Mouse (Mus musculus): ENCODE results near the gene Slc6a20a. TPM values are rescaled to one million over a fixed set of nuclear protein-coding genes. Genes with fewer than 3 reads are reported as not detected.
A peak's percentile ranks its signal among the peaks of the same experiment; 100 is the strongest.

Gene Slc6a20a
- total RNA-seq (2012; rRNA removed) (not detected in 2 replicates), polyA plus RNA-seq (2012; ENCODE audit: insufficient read depth in 1 of 2, insufficient read length in 2 of 2, low read depth in 1 of 2, low replicate concordance in 2 of 2, missing spikeins in 1 of 2) (not detected)

DNA sequence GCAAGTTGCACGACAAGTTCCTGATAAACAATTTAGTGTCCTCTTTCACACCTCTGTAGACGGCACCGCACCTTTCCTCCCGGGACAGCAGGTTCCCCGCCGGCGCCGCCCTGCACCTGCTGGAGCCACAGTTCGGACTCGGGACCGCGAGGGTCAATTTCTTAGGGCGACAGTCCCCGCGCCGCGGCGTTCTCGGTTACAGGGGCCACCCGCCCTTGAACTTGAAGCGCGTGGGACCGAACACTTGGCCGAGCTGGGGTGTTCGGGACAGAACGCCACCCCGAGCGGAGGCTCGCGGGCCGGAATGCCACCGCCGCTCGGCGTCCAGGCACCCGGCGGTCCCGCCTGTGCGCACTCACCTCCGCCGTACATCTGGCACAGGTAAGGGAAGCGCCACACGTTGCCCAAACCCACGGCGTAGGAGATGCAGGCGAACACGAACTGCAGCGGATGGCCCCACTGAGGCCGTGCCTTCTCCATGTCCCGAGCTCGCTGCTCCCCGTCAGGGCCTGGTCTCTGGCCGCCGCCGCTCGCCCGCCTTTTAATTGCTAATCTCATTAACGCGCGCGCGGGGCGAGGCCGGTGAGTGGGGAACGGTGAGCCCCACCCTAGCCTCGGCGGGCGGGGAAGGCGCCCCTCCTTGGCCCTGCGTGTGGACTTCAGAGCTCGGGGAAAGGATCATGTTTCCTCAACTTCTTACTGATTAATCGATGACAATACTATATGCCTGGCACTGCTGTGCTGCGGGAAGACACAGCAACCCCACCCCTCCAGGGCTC lies at the start of gene Slc6a20a, which contains the start of gene Ccr9:
TSS of gene Slc6a20a (minus strand) at position 559 of the 779 bp plus-strand sequence.
TSS of gene Ccr9 (plus strand) at position 113 of the 779 bp plus-strand sequence.
- no peak within 1 kb of the TSS for H3K4me3 ChIP-seq (ENCODE audit: control insufficient read depth in 1 of 2, insufficient read depth in 1 of 2, low read depth in 2 of 2, low read length in 2 of 2)
- no peak for DNase-seq (ENCODE audit: low read depth, low spot score)

GRCm38 (mm10) chr9:123722737-123723493 lies 44.2 kb upstream of the Slc6a20a start:
- H3K9ac ChIP-seq (ENCODE audit: control insufficient read depth, low read depth, low read length, poor library complexity, severe bottlenecking), result no peak overlapping the region

More for the DNA sequence above, at the start of gene Slc6a20a, which contains the start of gene Ccr9:
- TF ChIP-seq POLR2AphosphoS2 (IDR thresholded peaks at IDR 0.05; ENCODE audit: low read length) (no peak), MAZ (IDR thresholded peaks at IDR 0.05; ENCODE audit: low read depth, low read length) (no peak), UBTF (IDR thresholded peaks at IDR 0.05; ENCODE audit: borderline replicate concordance, insufficient read depth, low read depth, low read length) (no peak), USF2 (IDR thresholded peaks at IDR 0.05; ENCODE audit: borderline replicate concordance in 1 of 2, insufficient read depth in 1 of 2, low read depth in 1 of 2, low read length in 2 of 2) (no peak), MXI1 (IDR thresholded peaks at IDR 0.05; ENCODE audit: low read depth, low read length) (no peak), CHD1 (IDR thresholded peaks at IDR 0.05; ENCODE audit: low read depth, low read length) (no peak), CHD2 (IDR thresholded peaks at IDR 0.05; ENCODE audit: low read length) (no peak), ETS1 (IDR thresholded peaks at IDR 0.05; ENCODE audit: low read depth, low read length) (no peak), SMC3 (IDR thresholded peaks at IDR 0.05; ENCODE audit: low read depth, low read length) (no peak), TAL1 (IDR thresholded peaks at IDR 0.05; ENCODE audit: low read length) (no peak), GATA1 (IDR thresholded peaks at IDR 0.05; ENCODE audit: low read depth, low read length) (no peak), RAD21 (IDR thresholded peaks at IDR 0.05; ENCODE audit: low read depth, low read length) (no peak), NRF1 (IDR thresholded peaks at IDR 0.05; ENCODE audit: insufficient read depth, low read depth, low read length, poor library complexity, severe bottlenecking) (no peak), RCOR1 (IDR thresholded peaks at IDR 0.05; ENCODE audit: low read depth, low read length) (no peak), ZNF384 (IDR thresholded peaks at IDR 0.05; ENCODE audit: low read depth, low read length) (no peak), ELF1 (IDR thresholded peaks at IDR 0.05; ENCODE audit: low read depth, low read length) (no peak)
- Histone ChIP-seq H3K36me3 (ENCODE audit: control insufficient read depth in 1 of 2, insufficient read depth in 2 of 2, low read length in 2 of 2) (no peaks in the 10 kb centered on the region), H3K4me1 (ENCODE audit: control insufficient read depth in 1 of 2, insufficient read depth in 2 of 2, low read length in 2 of 2) (no peaks in the 10 kb centered on the region), H3K9me3 (replicated peaks; ENCODE audit: insufficient read depth, low read length) (no peaks in the 10 kb centered on the region), H3K27me3 (ENCODE audit: control insufficient read depth in 1 of 2, insufficient read depth in 2 of 2, low read length in 2 of 2) (peaks cover 28 to 30% of the 10 kb centered on the region in 2 experiments), H3K9ac (ENCODE audit: control insufficient read depth, low read depth, low read length, poor library complexity, severe bottlenecking) (no peak within 1 kb of the TSS), H3K79me2 (ENCODE audit: control insufficient read depth, insufficient read depth, low read length, poor library complexity) (no peaks in the 10 kb centered on the region), H3K27ac (ENCODE audit: control insufficient read depth, low read depth, low read length) (no peak within 1 kb of the TSS)

More at GRCm38 (mm10) chr9:123722737-123723493, 44.2 kb upstream of the Slc6a20a start:
- no peaks in the 10 kb centered on the region for H3K79me2 ChIP-seq (ENCODE audit: control insufficient read depth, insufficient read depth, low read length, poor library complexity)
- H3K9me3 ChIP-seq (replicated peaks; ENCODE audit: insufficient read depth, low read length), result no peaks in the 10 kb centered on the region
- no peak overlapping the region for H3K4me3 ChIP-seq (ENCODE audit: control insufficient read depth in 1 of 2, insufficient read depth in 1 of 2, low read depth in 2 of 2, low read length in 2 of 2)
- peak; percentile 28 for DNase-seq (ENCODE audit: low read depth, low spot score)
- peaks cover 0 to 13% of the 10 kb centered on the region in 2 experiments; a peak in 2 of 4 replicates for H3K36me3 ChIP-seq (ENCODE audit: control insufficient read depth in 1 of 2, insufficient read depth in 2 of 2, low read length in 2 of 2)
- TF ChIP-seq BHLHE40 (IDR thresholded peaks at IDR 0.05; ENCODE audit: borderline replicate concordance, low read depth, low read length) (no peak), MAFK (IDR thresholded peaks at IDR 0.05; ENCODE audit: borderline replicate concordance, low read depth, low read length) (no peak), TCF12 (IDR thresholded peaks at IDR 0.05; ENCODE audit: low read depth, low read length) (no peak), MEF2A (IDR thresholded peaks at IDR 0.05; ENCODE audit: extremely low read depth, insufficient replicate concordance, low read depth, low read length, poor library complexity, severe bottlenecking) (no peak), ZMIZ1 (IDR thresholded peaks at IDR 0.05; ENCODE audit: low read depth, low read length) (no peak), MXI1 (IDR thresholded peaks at IDR 0.05; ENCODE audit: low read depth, low read length) (no peak), GATA1 (IDR thresholded peaks at IDR 0.05; ENCODE audit: low read depth, low read length) (no peak), MAZ (IDR thresholded peaks at IDR 0.05; ENCODE audit: low read depth, low read length) (no peak), JUND (IDR thresholded peaks at IDR 0.05; ENCODE audit: low read depth, low read length) (no peak), NELFE (IDR thresholded peaks at IDR 0.05; ENCODE audit: low read depth, low read length) (no peak), SIN3A (IDR thresholded peaks at IDR 0.05; ENCODE audit: low read length) (no peak), ZNF384 (IDR thresholded peaks at IDR 0.05; ENCODE audit: low read depth, low read length) (no peak), EP300 (IDR thresholded peaks at IDR 0.05; ENCODE audit: low read depth in 1 of 2, low read length in 2 of 2) (no peak), CTCF (IDR thresholded peaks at IDR 0.05 in 2 of 3, conservative IDR thresholded peaks at IDR 0.05 in 1 of 3; ENCODE audit: control insufficient read depth in 1 of 3, insufficient read depth in 1 of 3, low read depth in 2 of 3, low read length in 3 of 3, poor library complexity in 1 of 3, severe bottlenecking in 1 of 3) (no peak), UBTF (IDR thresholded peaks at IDR 0.05; ENCODE audit: borderline replicate concordance, insufficient read depth, low read depth, low read length) (no peak), MYB (IDR thresholded peaks at IDR 0.05; ENCODE audit: low read depth, low read length) (no peak)
- H3K27me3 ChIP-seq (ENCODE audit: control insufficient read depth in 1 of 2, insufficient read depth in 2 of 2, low read length in 2 of 2), result peaks cover 2% of the 10 kb centered on the region in 2 experiments; a peak in 3 of 4 replicates
- H3K4me1 ChIP-seq (ENCODE audit: control insufficient read depth in 1 of 2, insufficient read depth in 2 of 2, low read length in 2 of 2), result peaks cover 5 to 10% of the 10 kb centered on the region in 2 experiments
- H3K27ac ChIP-seq (ENCODE audit: control insufficient read depth, low read depth, low read length), result no peak overlapping the region
